In genomic region chr2:26594461-26594933, GRCm38 (mm10) we compare ENCODE assay signal across 14 mouse cellular contexts. TPM values are rescaled to one million over a fixed set of nuclear protein-coding genes. Genes with fewer than 3 reads are reported as not detected.
DNase-seq lines count a peak whose midpoint lies in the region; ATAC-seq lines count a peak whose summit lies in the region.
"Had no signal": no experiment of that assay in that cellular context is flagged by ENCODE, and none has a peak within 500 bp of the region (broad histone marks: within the 10 kb centered on the region; RNA-seq: fewer than 3 reads in every experiment).

No protein-coding gene starts in this region.

- H3K9me3 ChIP-seq in heart, embryonic 16.5 days (replicated peaks; ENCODE audit: control insufficient read depth, low read length), result no peaks in the 10 kb centered on the region
- no peaks in the 10 kb centered on the region for H3K9me3 ChIP-seq in lung, embryonic 16.5 days (ENCODE audit: control insufficient read depth, low read length)
- H3K9me3 ChIP-seq in liver, embryonic 15.5 days (replicated peaks), result no peaks in the 10 kb centered on the region
- H3K9me3 ChIP-seq in hindbrain, embryonic 12.5 days (replicated peaks), result no peaks in the 10 kb centered on the region

- H3K4me3 ChIP-seq in heart, embryonic 16.5 days (ENCODE audit: low read length), result no peak overlapping the region
- H3K4me3 ChIP-seq in lung, embryonic 16.5 days (ENCODE audit: low read length), result no peak overlapping the region
- H3K4me3 ChIP-seq in liver, embryonic 15.5 days (replicated peaks), result no peak overlapping the region
- no peak overlapping the region for H3K4me3 ChIP-seq in hindbrain, embryonic 12.5 days

- no peak overlapping the region for H3K4me2 ChIP-seq in heart, embryonic 16.5 days (ENCODE audit: low read depth, low read length)
- no peak overlapping the region for H3K4me2 ChIP-seq in lung, embryonic 16.5 days (ENCODE audit: low read depth, low read length)
- no peak overlapping the region for H3K4me2 ChIP-seq in liver, embryonic 15.5 days
- H3K4me2 ChIP-seq in hindbrain, embryonic 12.5 days (replicated peaks), result no peak overlapping the region
- H3K4me2 ChIP-seq: hindbrain, embryonic 14.5 days had no signal

- 0 out of 2 replicates have a peak, but pooled peaks have one; percentile 0 for ATAC-seq in heart, embryonic 16.5 days (replicated peaks; ENCODE audit: extremely low read depth, insufficient read depth, low FRiP score)
- peak; percentile 23 for ATAC-seq in lung, embryonic 16.5 days (ENCODE audit: low read depth)
- peak; percentile 13; the same call in 1 of the 2 replicates for ATAC-seq in liver, embryonic 15.5 days (ENCODE audit: insufficient read depth)
- no peak for ATAC-seq in hindbrain, embryonic 12.5 days (ENCODE audit: low FRiP score)
- ATAC-seq: forebrain, embryonic 16.5 days; midbrain, embryonic 16.5 days had no signal

- peaks cover 7% of the 10 kb centered on the region for H3K4me1 ChIP-seq in heart, embryonic 16.5 days (ENCODE audit: control insufficient read depth, insufficient read depth, low read length)
- peaks cover 9% of the 10 kb centered on the region for H3K4me1 ChIP-seq in lung, embryonic 16.5 days (replicated peaks; ENCODE audit: control insufficient read depth, insufficient read depth, low read length)
- H3K4me1 ChIP-seq in liver, embryonic 15.5 days (replicated peaks), result peaks cover 47% of the 10 kb centered on the region
- no peaks in the 10 kb centered on the region for H3K4me1 ChIP-seq in hindbrain, embryonic 12.5 days

- H3K27ac ChIP-seq in heart, embryonic 16.5 days (ENCODE audit: low read length), result no peak overlapping the region
- no peak overlapping the region for H3K27ac ChIP-seq in lung, embryonic 16.5 days (ENCODE audit: low read length)
- peak overlapping the region; percentile 29 for H3K27ac ChIP-seq in liver, embryonic 15.5 days (replicated peaks)
- no peak overlapping the region for H3K27ac ChIP-seq in hindbrain, embryonic 12.5 days
- H3K27ac ChIP-seq: hindbrain, embryonic 14.5 days; macrophage had no signal

- peaks cover 16% of the 10 kb centered on the region for H3K36me3 ChIP-seq in heart, embryonic 16.5 days (ENCODE audit: control insufficient read depth, insufficient read depth)
- H3K36me3 ChIP-seq in lung, embryonic 16.5 days (ENCODE audit: control insufficient read depth, insufficient read depth, low read length), result peaks cover 20% of the 10 kb centered on the region
- peaks cover 44% of the 10 kb centered on the region for H3K36me3 ChIP-seq in liver, embryonic 15.5 days (replicated peaks)
- H3K36me3 ChIP-seq in hindbrain, embryonic 12.5 days, result 0 out of 2 replicates have a peak, but pooled peaks cover 2% of the 10 kb centered on the region

- no peaks in the 10 kb centered on the region for H3K27me3 ChIP-seq in heart, embryonic 16.5 days (ENCODE audit: control insufficient read depth, insufficient read depth, low read length)
- no peaks in the 10 kb centered on the region for H3K27me3 ChIP-seq in lung, embryonic 16.5 days (ENCODE audit: control insufficient read depth, insufficient read depth, low read depth, low read length)
- no peaks in the 10 kb centered on the region for H3K27me3 ChIP-seq in liver, embryonic 15.5 days
- H3K27me3 ChIP-seq in hindbrain, embryonic 12.5 days, result 0 out of 2 replicates have a peak, but pooled peaks cover 4% of the 10 kb centered on the region

- 75% methylated on average over 7 of the region's 7 CpGs for WGBS in heart, embryonic 16.5 days
- 82% methylated on average over 7 of the region's 7 CpGs for WGBS in lung, embryonic 16.5 days
- 58% methylated on average over 7 of the region's 7 CpGs for WGBS in liver, embryonic 15.5 days (ENCODE audit: insufficient replicate concordance)
- 94% methylated on average over 7 of the region's 7 CpGs for WGBS in hindbrain, embryonic 12.5 days

- H3K9ac ChIP-seq in heart, embryonic 16.5 days (ENCODE audit: low read length), result no peak overlapping the region
- H3K9ac ChIP-seq in lung, embryonic 16.5 days (ENCODE audit: low read length), result no peak overlapping the region
- H3K9ac ChIP-seq in liver, embryonic 15.5 days, result no peak overlapping the region
- no peak overlapping the region for H3K9ac ChIP-seq in hindbrain, embryonic 12.5 days
- H3K9ac ChIP-seq: hindbrain, embryonic 14.5 days had no signal

- DNase-seq in heart, adult 11 months, result no peak
- no peak for DNase-seq in lung, postnatal 10 days
- no peak for DNase-seq in right cerebral cortex, adult 18-20 months
- no peak for DNase-seq in natural killer cell, adult 2 months (ENCODE audit: low spot score in 2 of 2)

RNA-seq across cellular contexts. Expression of gene Gm20532, which starts 8.1 kb away (rescaled TPM):
- polyA plus RNA-seq in heart, embryonic 16.5 days (2015; fragmentation: Nextera tagmentation; extraction: Ambion mirVana), result not detected in 2 replicates
- polyA plus RNA-seq in lung, embryonic 16.5 days (2015; fragmentation: Nextera tagmentation; extraction: Ambion mirVana), result not detected in 2 replicates
- polyA plus RNA-seq in liver, embryonic 15.5 days (2015; fragmentation: Nextera tagmentation; extraction: Ambion mirVana), result not detected in 2 replicates
- not detected in 2 replicates for polyA plus RNA-seq in hindbrain, embryonic 12.5 days (2016; fragmentation: Nextera tagmentation; extraction: Ambion mirVana)
- polyA plus RNA-seq: forebrain, embryonic 16.5 days; hindbrain, embryonic 14.5 days; large intestine, adult 2 months; midbrain, embryonic 16.5 days; neural tube, embryonic 14.5 days had no signal

RNA-seq across cellular contexts. Expression of gene Agpat2, which starts 9.7 kb away (rescaled TPM):
- 25.9 and 28.5 TPM in 2 replicates for polyA plus RNA-seq in heart, embryonic 16.5 days (2015; fragmentation: Nextera tagmentation; extraction: Ambion mirVana)
- 43.0 and 44.8 TPM in 2 replicates for polyA plus RNA-seq in lung, embryonic 16.5 days (2015; fragmentation: Nextera tagmentation; extraction: Ambion mirVana)
- polyA plus RNA-seq in liver, embryonic 15.5 days (2015; fragmentation: Nextera tagmentation; extraction: Ambion mirVana), result 55.6 and 63.7 TPM in 2 replicates
- polyA plus RNA-seq in hindbrain, embryonic 12.5 days (2016; fragmentation: Nextera tagmentation; extraction: Ambion mirVana), result 11.7 and 13.1 TPM in 2 replicates

RNA-seq across cellular contexts. Expression of gene Egfl7, which starts 14.7 kb away (rescaled TPM):
- polyA plus RNA-seq in heart, embryonic 16.5 days (2015; fragmentation: Nextera tagmentation; extraction: Ambion mirVana), result 188 and 216 TPM in 2 replicates
- polyA plus RNA-seq in lung, embryonic 16.5 days (2015; fragmentation: Nextera tagmentation; extraction: Ambion mirVana), result 371 and 375 TPM in 2 replicates
- 55.1 and 64.6 TPM in 2 replicates for polyA plus RNA-seq in liver, embryonic 15.5 days (2015; fragmentation: Nextera tagmentation; extraction: Ambion mirVana)
- polyA plus RNA-seq in hindbrain, embryonic 12.5 days (2016; fragmentation: Nextera tagmentation; extraction: Ambion mirVana), result 61.4 and 72.1 TPM in 2 replicates

RNA-seq across cellular contexts. Expression of gene Fam69b, which starts 33.8 kb away (rescaled TPM):
- 12.5 and 15.8 TPM in 2 replicates for polyA plus RNA-seq in heart, embryonic 16.5 days (2015; fragmentation: Nextera tagmentation; extraction: Ambion mirVana)
- 16.5 and 17.1 TPM in 2 replicates for polyA plus RNA-seq in lung, embryonic 16.5 days (2015; fragmentation: Nextera tagmentation; extraction: Ambion mirVana)
- 1.2 and 1.7 TPM in 2 replicates for polyA plus RNA-seq in liver, embryonic 15.5 days (2015; fragmentation: Nextera tagmentation; extraction: Ambion mirVana)
- polyA plus RNA-seq in hindbrain, embryonic 12.5 days (2016; fragmentation: Nextera tagmentation; extraction: Ambion mirVana), result 70.1 and 73.7 TPM in 2 replicates
- polyA plus RNA-seq: macrophage had no signal
